Mouse (Mus musculus): Measurements from ENCODE around the gene Mr1.

The Mr1 gene

DNA sequence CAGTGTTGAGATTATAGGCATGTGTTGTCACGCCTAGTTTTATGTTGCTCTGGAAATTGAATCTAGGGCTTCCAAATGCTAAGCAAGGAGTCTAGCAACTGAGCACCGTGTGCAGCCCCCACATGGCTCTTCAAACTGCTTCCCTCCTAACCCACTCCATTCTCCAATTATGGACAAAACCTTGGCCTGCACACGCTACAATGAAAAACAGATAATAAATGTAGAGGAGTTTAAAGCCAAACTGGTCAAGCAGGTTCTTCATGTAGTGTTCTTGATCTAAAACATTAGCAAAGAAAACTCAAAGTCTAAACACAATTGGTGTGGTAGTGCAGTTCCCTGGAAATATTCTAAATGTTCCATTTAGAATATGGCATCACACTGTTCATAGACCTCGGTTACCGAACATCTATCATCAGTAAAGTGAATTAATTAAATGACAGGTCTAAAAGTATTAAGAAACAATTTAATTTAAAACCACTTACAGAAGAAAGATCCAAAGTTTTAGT, 19.1 kb downstream of the Mr1 start:
- no peak for DNase-seq (ENCODE audit: low spot score)

DNA sequence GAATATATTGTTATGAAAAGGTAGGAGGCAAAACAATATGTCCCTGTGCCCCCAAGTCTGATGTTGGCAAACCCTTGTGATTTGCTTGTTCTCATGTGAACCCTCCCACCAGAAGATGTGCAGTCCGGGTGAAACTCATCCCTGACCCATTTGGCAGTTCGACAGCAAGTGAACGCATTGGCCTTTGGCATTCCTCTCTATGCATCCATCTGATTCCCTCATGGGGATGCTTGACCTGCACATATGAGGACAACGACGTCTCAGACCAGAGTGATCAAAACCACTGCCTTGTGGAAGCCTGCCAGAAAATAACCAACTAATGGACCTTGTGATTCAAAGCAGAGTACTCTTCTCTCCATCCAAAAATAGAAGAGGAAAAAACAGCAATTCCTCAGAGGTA, 19.9 kb downstream of the Mr1 start:
- no peak for DNase-seq (ENCODE audit: low spot score)

DNA sequence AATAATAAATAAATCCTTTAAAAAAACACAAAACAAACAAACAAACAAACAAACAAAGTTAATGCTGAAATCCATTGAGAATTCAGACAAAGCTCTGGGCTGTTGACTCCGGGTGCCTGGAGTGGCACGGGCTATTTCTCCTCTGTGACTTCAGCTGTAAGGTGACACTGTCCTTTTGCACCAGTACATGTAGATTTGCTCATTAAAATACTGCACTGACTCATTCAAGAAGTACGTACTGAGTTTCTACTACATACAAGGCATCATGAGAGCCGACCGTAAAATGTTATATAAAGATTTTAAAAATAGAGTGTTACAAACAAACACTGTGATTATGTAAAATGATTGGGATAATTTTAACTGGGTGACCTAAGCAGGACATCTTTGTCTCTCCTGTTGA, 22.2 kb downstream of the Mr1 start:
- DNase-seq (ENCODE audit: low spot score): no peak

DNA sequence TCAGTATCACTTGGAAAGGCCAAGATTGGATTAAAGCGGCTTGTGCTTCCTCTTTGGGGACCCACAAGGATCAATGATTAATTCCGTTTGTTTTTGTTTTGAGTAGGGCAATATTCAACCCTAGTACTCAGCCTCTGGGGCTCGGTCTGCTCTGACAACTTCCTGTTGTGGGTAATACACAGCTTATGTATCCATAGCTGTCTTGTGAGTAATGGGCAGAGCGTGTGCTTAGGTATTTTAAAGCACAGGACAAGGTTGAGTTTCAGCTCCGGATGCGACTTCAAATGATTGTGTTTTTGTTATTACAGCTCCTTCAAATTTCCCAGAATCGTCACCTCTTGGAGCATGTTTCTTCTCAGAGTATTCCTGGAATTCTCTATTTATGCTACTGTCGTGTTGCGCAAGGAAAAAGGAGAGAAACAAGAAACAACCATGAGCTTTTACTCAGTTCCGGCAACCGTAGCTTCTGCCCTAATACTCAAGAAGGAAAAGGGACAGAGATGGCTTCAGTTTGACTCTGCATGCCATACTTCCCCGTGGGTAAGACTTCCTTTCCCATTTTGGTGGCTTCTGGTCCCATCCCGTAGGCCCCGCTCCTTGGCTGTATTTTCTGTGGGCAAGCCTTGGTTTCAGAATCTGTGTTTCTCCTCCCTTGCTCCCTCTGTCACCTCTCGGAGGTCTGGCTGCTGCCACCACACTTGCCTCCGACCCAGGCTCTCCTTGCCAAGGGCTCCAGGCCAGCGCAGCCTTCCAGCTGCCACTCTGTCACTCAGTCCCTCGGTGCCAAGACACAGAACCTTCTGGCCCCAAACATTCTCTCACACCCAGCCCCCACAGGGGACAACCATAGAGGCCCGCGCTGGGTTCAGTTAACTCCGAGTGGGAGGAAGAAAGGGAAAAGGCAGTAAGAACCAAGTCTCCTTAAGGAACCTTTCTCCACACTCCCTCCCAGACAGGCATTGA, 24.4 kb downstream of the Mr1 start:
- DNase-seq (ENCODE audit: low spot score): no peak

DNA sequence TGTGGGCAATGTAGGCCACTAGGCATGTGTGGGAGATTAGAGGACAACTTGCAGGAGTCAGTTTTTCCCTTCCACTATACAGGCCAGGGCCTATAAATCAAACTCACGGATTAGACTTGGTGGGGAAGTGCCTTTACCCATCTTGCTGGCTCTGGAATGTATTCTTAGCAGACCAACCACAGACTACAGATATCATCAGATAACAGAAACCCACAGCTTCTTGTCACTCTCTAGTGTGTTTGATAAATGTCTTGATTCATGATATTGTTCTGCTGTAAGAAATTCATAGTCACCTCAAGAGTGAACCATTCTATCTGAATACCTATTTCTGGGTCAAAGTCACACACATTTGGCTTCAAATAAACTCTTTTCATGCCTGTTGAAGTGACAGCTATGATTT, 26.9 kb downstream of the Mr1 start:
- no peak for DNase-seq (ENCODE audit: low spot score)

DNA sequence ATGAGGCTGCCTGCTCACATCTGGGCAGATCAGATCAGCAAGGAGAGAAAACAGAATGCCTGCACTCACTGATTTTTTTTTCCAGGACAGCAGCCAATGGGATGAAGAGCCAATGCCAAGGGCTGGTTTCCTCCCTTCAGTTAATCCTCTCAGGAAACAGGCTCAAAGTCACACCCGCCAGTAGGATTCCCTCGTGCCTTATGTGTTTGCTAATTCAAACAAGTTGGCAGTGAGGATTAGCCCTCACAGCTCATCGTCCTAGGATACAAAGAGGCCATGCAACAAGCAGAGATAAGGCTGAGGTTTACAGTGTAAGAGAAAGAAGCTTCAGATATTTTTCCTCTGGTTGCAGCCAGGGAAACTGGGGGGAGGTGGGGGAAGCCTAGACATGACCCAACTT, 32.7 kb downstream of the Mr1 start:
- no peak for DNase-seq (ENCODE audit: low spot score)

DNA sequence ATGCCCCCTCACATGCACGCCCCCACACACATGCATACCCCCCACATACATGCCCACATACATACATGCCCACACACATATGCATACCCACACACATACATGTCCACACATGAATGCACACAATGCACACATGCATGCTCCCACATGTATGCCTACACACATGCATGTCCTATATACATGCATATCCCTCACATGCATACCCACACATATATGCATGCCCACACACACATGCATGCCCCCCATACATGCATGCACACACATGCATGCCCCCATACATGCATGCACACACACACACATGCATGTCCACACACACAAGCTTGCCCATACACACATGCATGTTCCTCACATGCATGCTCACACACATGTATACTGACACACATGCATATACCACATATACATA, 33.7 kb downstream of the Mr1 start:
- no peak for DNase-seq (ENCODE audit: low spot score)

DNA sequence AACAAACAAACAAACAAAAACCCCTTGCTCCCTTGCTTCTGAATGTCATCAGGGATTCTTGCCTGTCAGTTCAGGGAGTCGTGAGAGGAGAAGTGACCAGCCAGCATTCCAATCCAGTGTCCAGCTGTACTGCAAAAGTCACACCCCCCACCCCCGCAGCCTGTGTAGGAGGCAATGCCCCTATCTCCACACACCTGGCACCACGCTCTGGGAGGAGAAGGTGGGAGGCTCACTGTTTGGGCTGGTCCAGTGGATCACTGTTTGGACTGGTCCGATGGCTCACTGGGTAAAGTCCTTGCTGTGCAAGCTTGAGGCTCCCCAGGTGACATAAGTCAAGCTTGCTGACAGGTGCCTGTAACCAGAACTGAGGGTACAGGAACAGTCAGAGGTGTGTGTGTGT, 34.5 kb downstream of the Mr1 start:
- DNase-seq (ENCODE audit: low spot score): no peak

DNA sequence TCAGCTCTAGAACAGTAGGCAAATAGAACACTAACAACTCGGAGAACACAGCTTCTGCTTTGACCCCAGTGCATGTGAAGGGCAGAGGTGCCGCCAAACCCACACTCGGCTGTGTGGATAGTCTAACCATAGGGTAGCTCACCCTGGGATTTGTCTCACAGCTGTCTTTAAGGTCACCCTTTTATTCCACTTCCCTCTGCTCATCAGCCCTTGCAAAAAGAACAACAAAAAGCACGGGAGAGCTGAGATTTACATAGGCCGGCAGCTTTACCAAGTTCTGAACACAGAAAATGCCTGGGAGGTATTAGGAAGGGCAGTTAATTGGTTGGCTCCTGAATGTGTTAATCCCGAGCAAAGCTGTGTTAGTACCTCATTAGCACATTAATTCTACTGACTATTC, 35.1 kb downstream of the Mr1 start:
- no peak for DNase-seq (ENCODE audit: low spot score)

DNA sequence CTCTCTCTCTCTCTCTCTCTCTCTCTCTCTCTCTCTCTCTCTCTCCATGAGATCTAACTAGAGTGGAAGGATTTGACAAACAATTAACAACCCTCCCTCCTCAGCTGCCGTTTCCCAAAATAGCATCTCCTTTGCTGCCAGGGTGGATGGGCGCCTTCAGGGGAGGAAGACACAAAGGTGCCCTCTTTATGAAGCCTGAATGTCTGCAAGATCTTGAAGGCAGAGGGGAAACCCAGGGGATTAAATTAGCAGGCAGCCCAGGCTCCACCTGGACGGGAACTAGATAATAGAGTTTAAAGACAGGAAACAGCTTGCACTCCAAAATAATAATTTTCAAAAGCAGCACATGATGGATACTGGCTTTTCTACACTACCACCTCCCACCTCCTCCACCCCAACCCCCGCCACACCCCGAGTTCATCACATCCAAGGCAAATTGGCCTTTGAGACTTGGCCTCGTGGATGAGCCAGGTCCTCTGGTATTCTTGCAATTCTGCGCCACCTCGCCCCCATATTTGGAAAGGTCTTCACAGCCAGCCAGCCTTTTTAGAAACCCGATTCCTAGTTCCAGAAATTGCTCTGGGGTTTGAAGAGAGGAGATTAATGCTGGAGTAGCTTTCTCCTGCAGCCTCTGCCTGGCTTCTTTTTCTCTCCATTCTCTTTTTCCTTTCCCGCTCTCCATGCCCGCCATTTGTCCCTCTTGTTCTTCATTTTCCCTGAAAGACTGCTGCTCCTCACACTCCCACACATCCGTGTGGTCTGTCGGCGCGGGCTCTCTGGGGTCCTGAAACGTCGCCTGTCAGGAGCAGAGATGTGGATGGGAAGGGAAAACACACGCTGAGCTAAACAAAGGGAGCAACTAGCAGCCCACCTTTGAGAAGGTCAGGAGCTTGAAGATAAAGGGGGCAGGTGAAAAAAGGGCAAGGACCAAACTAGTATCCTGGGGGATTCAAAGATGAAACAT, 36.9 kb downstream of the Mr1 start:
- no peak for DNase-seq (ENCODE audit: low spot score)

DNA sequence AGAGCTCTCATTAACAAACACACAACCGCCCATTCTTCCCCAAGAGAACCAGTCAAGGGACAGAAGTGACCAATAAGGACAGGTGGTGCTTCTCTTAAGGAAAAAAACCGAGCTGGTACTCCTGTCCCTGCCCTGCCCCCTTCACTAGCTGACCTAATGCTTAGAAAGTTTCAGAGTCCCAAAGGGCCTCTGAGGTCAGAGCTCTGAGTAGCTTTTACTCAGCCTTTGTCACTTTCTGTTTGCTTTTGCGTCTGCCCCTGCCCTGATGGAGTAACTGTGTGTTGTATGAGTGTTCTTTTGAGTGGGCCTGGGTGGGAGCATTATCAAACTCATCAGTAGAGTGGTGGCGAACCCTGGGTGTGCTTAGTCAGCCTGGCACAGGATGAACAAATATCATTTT, 38.2 kb downstream of the Mr1 start:
- DNase-seq (ENCODE audit: low spot score): no peak

DNA sequence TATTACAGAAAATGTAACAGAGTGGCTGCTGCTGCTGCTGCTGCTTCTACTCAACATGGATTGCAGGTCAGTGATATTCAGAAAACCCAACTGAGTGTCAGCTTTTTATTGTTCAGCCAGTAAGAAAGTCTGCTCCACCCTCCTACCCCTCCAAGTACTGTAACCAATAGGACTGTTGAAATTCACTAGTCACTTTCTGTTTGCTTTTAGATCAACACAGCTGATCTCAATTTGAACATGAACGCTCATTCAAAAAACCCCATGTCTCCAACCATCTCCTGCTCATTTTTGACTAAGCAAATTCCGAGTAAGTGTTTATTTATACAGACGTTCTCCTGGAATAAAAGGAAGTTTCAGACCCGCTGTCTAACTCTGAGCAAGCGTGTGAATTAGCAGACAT, 38.8 kb downstream of the Mr1 start:
- DNase-seq (ENCODE audit: low spot score): no peak

DNA sequence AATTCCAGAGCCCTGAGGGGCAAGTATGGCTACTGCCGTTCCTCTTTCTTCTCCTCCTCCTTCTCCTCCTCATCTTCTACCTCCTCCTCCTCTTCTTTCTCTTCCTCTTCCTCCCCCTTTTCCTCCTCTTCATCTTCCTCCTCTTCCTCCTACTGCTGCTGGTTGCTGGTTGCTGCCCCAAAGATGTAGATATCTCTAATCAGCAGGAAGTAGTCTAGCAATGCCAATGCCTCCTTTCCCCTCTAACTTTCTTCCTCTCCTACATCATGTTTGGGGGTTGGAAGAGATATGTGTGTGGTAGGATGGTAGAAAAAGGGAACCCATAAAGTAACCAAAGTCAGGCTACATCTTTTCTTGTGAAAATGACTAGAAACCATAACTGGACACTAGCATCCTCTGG, 40.3 kb downstream of the Mr1 start:
- DNase-seq (ENCODE audit: low spot score): no peak

DNA sequence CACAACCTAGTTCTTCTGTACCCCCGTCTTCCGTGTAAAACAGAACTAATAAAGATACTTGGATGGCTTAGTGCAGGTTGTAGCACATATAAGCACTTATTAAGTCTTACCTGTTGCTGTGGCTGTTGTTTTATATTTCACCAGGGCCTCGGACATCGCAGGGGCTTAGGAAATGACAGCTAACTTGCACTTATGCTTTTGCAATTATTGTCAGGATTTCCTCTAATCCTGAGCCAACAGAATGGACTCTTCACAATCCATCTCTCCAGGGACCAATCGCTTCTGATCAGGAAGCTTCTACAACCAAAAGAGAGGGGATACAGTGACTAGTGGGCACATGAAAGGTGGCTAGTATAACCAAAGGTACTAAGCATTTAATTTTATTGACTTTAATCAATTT, 42.6 kb downstream of the Mr1 start:
- no peak for DNase-seq (ENCODE audit: low spot score)

DNA sequence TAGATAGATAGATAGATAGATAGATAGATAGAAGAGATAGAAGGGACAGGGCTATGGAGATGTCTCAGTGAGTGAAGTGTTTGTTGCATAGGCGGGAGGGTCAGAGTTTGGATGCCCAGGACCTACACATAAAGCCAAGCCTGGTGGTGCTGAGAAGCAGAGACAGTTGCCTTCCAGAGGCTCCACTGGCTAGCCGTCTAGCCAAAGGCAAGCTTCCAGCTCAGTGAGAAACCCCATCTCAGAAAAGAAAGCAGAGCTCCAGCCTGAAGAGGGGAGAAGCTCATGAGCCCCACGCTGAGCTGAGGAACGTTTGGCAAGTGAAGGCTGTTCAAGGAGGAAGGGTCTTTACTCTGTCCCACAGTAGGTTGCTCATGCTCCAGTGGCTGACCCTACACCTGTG, 44.0 kb downstream of the Mr1 start:
- DNase-seq (ENCODE audit: low spot score): no peak

DNA sequence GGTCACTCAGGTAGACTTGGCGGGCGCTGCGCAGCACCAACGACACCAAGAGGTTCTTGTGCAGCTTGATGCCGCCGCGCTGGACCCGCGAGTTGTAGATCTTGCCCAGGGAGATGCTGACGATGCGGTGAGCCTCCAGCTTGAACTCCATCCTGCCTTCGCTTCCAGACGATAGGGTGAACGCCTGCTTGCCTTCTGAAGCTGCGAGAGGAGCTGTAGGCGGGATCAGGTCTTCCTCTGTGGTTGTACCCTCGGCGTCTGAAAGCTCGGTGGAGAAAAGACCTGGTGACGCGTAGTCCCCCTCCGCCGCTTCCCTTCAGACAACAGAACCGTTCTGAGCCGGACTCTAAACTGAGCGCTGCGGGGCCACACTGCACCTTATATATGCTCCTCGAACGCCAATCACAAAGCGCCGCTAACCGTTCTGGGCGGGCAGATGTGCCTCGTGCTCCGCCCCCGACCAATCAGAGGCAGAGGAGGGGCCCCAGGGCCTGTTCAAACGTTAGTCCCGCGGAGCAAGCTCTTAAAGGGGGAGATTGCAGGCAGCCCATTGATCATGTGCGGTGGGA, 47.2 kb downstream of the Mr1 start, which contains the start of gene Ier5:
TSS of gene Ier5 (minus strand) at position 357 of the 569 bp plus-strand sequence.
- DNase-seq (ENCODE audit: low spot score): peak; percentile 98

DNA sequence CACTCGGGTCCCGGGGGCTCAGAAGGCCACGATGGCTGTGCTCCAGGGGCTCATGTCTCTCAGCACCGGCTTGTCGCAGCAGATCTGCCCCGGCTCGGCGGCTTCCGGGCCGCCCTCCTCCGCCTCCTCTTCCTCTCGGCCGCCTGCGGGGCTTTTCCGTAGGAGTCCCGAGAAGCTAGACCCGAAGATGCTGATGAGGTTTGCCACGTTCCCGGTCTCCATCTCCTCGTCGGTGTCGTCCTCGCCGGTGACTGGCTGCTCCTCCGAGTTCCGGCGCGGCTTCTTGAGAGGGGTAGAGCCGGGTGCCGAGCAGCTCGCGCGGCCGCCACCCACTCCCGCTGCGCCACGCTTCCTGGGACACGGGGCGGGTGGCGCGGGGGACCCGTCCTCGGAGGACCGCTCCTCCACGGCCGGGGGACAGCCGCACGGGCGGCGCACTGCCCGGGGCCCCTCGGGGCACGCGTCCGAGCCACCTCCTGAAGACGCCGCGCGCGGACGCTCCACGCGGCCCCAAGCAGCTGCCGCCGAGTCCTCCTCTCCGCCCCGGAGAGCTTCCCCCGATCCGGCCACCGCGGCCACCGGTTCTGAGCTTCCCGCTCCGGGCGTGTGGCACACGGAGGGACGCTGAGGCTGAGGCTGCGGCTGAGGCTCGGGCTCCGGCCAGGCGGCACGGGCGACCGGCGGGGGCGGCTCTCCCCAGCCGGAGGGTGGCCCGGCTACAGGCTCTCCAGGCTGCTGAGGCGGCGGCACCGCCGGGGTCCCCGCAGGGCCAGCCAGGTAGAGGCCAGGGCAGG, 47.9 kb downstream of the Mr1 start:
- peak; percentile 41 for DNase-seq (ENCODE audit: low spot score)

DNA sequence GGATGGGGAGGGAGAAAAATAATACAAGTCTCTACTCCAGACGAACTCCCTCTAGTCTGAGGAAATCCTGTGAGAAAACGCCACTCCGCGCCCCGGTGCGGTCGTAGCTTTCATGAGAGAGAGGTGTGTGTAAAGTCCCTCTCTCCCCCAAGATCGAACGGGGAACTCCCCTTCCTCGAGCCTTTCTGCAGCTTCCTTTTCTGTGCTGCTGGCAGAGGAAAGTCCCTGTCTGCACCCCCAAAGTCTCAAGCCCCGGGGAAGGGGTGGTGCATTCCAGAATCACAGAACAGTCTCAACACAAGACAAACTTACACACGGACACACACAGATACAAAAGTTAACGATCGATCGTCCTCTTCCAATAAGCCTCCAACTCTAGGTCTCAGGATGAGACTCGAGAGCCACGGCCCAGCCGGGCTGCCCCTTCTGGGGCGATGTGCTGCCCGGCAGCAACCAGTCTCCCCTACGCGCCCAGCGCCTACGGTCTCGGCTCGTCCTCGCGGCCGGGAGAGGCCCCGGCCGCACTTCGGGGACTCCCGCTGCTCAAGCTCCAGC, 48.6 kb downstream of the Mr1 start:
- peak; percentile 60 for DNase-seq (ENCODE audit: low spot score)

DNA sequence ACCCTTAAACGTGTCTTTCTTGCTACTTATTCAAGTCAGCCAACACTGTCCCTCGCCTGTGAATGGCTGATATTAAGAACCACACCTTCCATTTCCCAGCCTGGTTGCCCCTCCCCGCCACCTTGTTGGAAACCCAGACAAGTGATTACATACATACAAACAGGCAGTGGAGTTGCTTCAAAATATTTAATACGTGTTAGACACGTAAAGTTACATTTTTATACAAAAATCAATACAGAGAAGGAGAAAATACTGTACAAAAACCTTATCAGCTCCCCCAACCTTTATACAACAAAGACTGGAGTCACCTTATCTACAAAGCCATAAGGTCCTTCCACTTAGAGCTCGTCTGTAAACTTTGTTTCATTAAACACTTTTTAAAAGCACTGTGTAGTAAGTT, 49.3 kb downstream of the Mr1 start:
- DNase-seq (ENCODE audit: low spot score): peak; percentile 88

DNA sequence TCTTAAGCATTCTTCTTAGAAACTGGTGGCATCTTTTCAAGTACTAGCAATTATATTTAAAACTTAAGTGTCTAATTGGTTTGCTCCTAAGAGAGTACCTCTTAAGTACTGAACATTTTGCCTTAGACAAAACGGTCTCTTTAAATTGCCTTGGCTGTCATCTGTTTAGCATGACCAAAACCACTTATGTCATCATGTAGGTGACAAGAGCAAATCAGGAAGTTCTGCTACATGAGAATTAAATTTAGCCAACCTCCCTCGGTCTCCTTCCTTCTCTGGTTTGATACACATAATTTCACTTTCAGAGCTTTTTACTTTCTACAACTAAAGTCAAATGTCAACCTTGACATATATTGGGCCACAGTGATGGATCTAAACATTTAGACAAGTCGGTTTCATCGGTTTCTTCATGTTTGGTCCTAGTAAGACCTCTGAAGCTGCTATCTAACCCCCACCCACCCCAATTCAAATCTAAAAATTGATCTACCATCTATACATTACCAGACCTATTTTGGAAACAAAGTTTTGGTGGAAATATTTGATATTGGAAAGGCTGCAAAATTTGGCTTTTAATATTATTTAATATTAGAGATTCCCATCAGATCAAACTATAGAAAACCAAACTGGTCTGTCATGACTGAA, 49.9 kb downstream of the Mr1 start:
- DNase-seq (ENCODE audit: low spot score): peak; percentile 18
